Mouse (Mus musculus): Measurements from ENCODE around the gene Hoxb8.

The Hoxb8 gene

GRCm38 (mm10) chr11:96300354-96301063 is 18.8 kb downstream of the Hoxb8 start:
- DNase-seq (ENCODE audit: low spot score): no peak

- no peak for DNase-seq (ENCODE audit: low spot score)
Measured at GRCm38 (mm10) chr11:96301064-96301431, 19.3 kb downstream of the Hoxb8 start.

- peak; percentile 66 for DNase-seq (ENCODE audit: low spot score)
Measured at GRCm38 (mm10) chr11:96301837-96302236, 20.1 kb downstream of the Hoxb8 start.

- no peak for DNase-seq (ENCODE audit: low spot score)
Measured at GRCm38 (mm10) chr11:96302381-96303150, 20.9 kb downstream of the Hoxb8 start.

- peak; percentile 87 for DNase-seq (ENCODE audit: low spot score)
Measured at GRCm38 (mm10) chr11:96303151-96304099, 21.7 kb downstream of the Hoxb8 start, which contains the start of gene Hoxb5. Gene Hoxb5 (plus strand): TSS chr11:96303336.

- DNase-seq (ENCODE audit: low spot score): no peak
Measured at GRCm38 (mm10) chr11:96304381-96305195, 22.9 kb downstream of the Hoxb8 start.

GRCm38 (mm10) chr11:96305505-96306182 is 23.9 kb downstream of the Hoxb8 start:
- DNase-seq (ENCODE audit: low spot score): no peak

GRCm38 (mm10) chr11:96306183-96306907 is 24.6 kb downstream of the Hoxb8 start:
- no peak for DNase-seq (ENCODE audit: low spot score)

GRCm38 (mm10) chr11:96306908-96307269 is 25.2 kb downstream of the Hoxb8 start:
- DNase-seq (ENCODE audit: low spot score): no peak

- no peak for DNase-seq (ENCODE audit: low spot score)
Measured at GRCm38 (mm10) chr11:96308763-96309162, 27.1 kb downstream of the Hoxb8 start.

GRCm38 (mm10) chr11:96309288-96309687 is 27.6 kb downstream of the Hoxb8 start:
- DNase-seq (ENCODE audit: low spot score): peak; percentile 71

- DNase-seq (ENCODE audit: low spot score): no peak
Measured at GRCm38 (mm10) chr11:96310183-96310938, 28.7 kb downstream of the Hoxb8 start.

- DNase-seq (ENCODE audit: low spot score): no peak
Measured at GRCm38 (mm10) chr11:96311097-96311496, 29.4 kb downstream of the Hoxb8 start.

GRCm38 (mm10) chr11:96311520-96312417 is 30.1 kb downstream of the Hoxb8 start:
- peak; percentile 81 for DNase-seq (ENCODE audit: low spot score)

- no peak for DNase-seq (ENCODE audit: low spot score)
Measured at GRCm38 (mm10) chr11:96313134-96313533, 31.4 kb downstream of the Hoxb8 start.

GRCm38 (mm10) chr11:96313806-96314428 is 32.2 kb downstream of the Hoxb8 start:
- DNase-seq (ENCODE audit: low spot score): no peak

- DNase-seq (ENCODE audit: low spot score): no peak
Measured at GRCm38 (mm10) chr11:96314671-96315343, 33.1 kb downstream of the Hoxb8 start.

Data from lung, postnatal 25 days (tissue).